Mouse (Mus musculus) hindbrain, embryonic 13.5 days (tissue): ENCODE data around the gene Cwc25. TPM values are rescaled to one million over a fixed set of nuclear protein-coding genes. Genes with fewer than 3 reads are reported as not detected.
"Not testable (repeated sequence)": the region's sequence is repeated elsewhere in the genome, so short reads cannot be mapped to it uniquely, and the experiment has no call there.

Experiments used
- ATAC-seq: fragments of 200-750 bp; cut with Nextera tagmentation; 2 replicates; pipeline ENCODE4 v1.8.0; 2017; ENCODE audit warnings: moderate TSS enrichment; ENCODE audit not compliant: low FRiP score
- H3K27ac ChIP-seq: fragments of 300-500 bp; sonication (generic); 2 replicates; pipeline ENCODE4 v1.5.1; 2015; ENCODE audit warnings: inconsistent platforms, mild to moderate bottlenecking, moderate library complexity
- H3K27me3 ChIP-seq: fragments of 300-500 bp; sonication (generic); 2 replicates; pipeline ENCODE4 v1.6.1; 2015; ENCODE audit warnings: mild to moderate bottlenecking, inconsistent platforms
- H3K36me3 ChIP-seq: fragments of 300-500 bp; sonication (generic); 2 replicates; pipeline ENCODE4 v1.6.1; 2015; ENCODE audit warnings: mild to moderate bottlenecking, inconsistent platforms
- H3K4me1 ChIP-seq: fragments of 300-500 bp; sonication (generic); replicated peaks from 2 replicates; pipeline ENCODE4 v1.6.1; 2015; ENCODE audit warnings: inconsistent platforms
- H3K4me2 ChIP-seq: fragments of 300-500 bp; sonication (generic); 2 replicates; pipeline ENCODE4 v1.6.1; 2015; ENCODE audit warnings: inconsistent platforms, mild to moderate bottlenecking, moderate library complexity
- H3K4me3 ChIP-seq: fragments of 300-500 bp; sonication (generic); 2 replicates; pipeline ENCODE4 v1.5.1; 2015; ENCODE audit warnings: mild to moderate bottlenecking, inconsistent platforms
- H3K9ac ChIP-seq: fragments of 300-500 bp; sonication (generic); 2 replicates; pipeline ENCODE4 v1.6.1; 2015; ENCODE audit warnings: mild to moderate bottlenecking, inconsistent platforms
- H3K9me3 ChIP-seq: fragments of 300-500 bp; sonication (generic); 2 replicates; pipeline ENCODE4 v1.6.1; 2016; ENCODE audit warnings: inconsistent platforms
- WGBS: fragments of 180-500 bp; shearing (Covaris S2); methylation state at CpG from one replicate; pipeline ENCODE4 v1.1.7; 2015; 5-methylcytosine and 5-hydroxymethylcytosine counted together
- polyA plus RNA-seq: library from polyadenylated mRNA; unstranded; fragments of >200 nt; fragmentation: Nextera tagmentation; extraction: Ambion mirVana; gene quantifications from 2 replicates; pipeline ENCODE4 v1.2.1, GENCODE M21; 2015

Cwc25 gene
- polyA plus RNA-seq, 1 experiment from 2014 or later, result 17.6 TPM

DNA sequence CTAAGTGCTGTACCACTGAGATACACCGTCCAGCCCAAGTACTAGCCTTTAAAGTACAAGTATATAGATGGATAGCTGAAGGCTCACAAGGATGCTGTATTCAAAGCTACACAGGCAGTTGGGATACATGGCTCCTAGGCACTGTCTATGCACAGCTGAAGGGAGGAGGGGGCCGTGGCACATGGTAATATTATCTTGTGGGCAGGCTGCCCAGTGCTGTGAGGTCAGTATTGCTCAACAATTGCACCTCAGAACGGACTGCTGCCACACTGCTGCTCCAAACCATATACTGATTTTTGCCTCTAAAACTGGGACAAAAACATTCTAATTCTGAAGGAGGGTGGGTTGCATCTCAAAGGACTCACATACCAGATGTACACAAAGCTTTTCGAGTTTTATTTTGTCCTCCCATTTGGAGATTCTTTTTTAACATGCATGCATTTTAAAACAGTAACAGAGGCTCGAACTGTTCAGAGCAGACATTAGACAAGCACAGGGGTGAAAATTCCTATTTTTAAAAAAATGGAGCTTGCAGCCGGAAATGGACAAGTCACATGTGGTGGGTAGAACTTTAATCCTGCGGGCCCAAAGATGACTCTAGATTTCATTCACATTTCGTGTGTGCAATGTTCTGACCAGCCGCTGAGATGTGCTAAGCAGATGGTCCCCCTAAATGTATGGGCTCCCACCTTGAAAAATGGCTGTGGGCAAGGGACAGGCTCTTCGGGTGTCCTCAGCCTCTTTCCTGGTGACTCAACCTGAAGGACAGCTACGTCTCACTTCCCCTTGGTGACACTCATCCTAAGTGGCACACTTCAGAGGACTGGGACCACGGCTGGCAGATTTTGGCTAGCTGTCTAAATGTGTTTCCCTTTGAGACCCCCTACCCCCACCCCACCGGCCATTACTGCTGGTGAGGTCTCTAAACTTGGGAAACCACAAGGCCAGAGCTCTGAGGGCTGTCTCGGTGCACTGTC lies 51.3 kb downstream of the Cwc25 start:
- Histone ChIP-seq H3K9me3 (no peaks in the 10 kb centered on the region), H3K27ac (no peak overlapping the region), H3K27me3 (no peaks in the 10 kb centered on the region), H3K36me3 (peaks cover 87% of the 10 kb centered on the region), H3K9ac (no peak overlapping the region), H3K4me2 (no peak overlapping the region), H3K4me1 (no peaks in the 10 kb centered on the region), H3K4me3 (no peak overlapping the region)
- ATAC-seq, result no peak
- WGBS, result 91% methylated on average over 14 of the region's 14 CpGs

GRCm38 (mm10) chr11:97714356-97714755 lies 52.0 kb downstream of the Cwc25 start:
- ATAC-seq, result no peak
- 92% methylated on average over 3 of the region's 3 CpGs for WGBS

DNA sequence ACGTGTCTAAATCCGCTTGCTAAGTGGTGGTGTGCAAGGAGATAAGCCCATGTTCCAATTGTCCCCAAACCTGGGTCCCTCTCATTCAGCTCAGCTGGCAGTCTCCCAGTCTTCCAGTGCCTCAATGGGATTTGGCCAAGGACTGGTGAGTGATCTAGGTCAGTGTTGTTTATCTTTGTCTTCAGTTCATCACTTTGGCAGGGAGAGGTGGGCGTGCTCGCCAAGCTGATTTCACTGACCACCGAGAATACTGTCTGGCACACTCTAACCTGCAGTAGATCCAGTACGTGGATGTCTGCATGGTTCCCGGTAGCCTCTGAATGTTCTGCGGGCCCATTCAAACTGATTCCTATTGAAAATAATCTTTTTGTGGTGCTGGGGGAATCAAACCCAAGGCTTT lies 52.5 kb downstream of the Cwc25 start:
- Histone ChIP-seq H3K4me3 (no peak overlapping the region), H3K9me3 (no peaks in the 10 kb centered on the region), H3K36me3 (peaks cover 81% of the 10 kb centered on the region), H3K27ac (0 out of 2 replicates have a peak overlapping the region, but pooled peaks have one; percentile 3), H3K9ac (no peak overlapping the region), H3K4me1 (no peaks in the 10 kb centered on the region), H3K4me2 (no peak overlapping the region), H3K27me3 (no peaks in the 10 kb centered on the region)
- ATAC-seq, result no peak
- WGBS, result 93% methylated on average over 8 of the region's 8 CpGs

More at GRCm38 (mm10) chr11:97714356-97714755, 52.0 kb downstream of the Cwc25 start:
- no peak overlapping the region for H3K27ac ChIP-seq
- H3K4me1 ChIP-seq, result no peaks in the 10 kb centered on the region
- no peak overlapping the region for H3K4me2 ChIP-seq
- H3K27me3 ChIP-seq, result no peaks in the 10 kb centered on the region
- H3K4me3 ChIP-seq, result no peak overlapping the region
- H3K36me3 ChIP-seq, result peaks cover 81% of the 10 kb centered on the region
- no peak overlapping the region for H3K9ac ChIP-seq
- H3K9me3 ChIP-seq, result no peaks in the 10 kb centered on the region

DNA sequence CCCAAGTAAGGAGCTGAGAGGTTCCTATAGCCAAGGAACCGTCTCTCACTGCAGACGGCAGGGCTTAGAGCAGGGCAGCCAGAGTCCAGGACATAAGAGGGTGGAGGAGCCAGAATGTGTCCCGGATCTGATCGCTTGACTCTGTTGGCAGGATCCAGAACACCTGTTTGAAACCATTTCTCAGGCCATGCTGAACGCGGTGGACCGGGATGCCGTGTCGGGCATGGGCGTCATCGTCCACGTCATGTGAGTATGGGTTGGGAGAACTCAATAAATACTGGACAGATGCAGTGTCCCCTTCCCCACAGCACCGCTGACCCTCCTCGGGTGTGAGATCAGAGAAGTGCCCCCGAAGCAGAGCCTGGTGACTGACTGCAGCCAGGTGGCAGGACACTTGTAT lies 54.1 kb downstream of the Cwc25 start:
- WGBS, result 93% methylated on average over 15 of the region's 15 CpGs
- H3K36me3 ChIP-seq, result peaks cover 81% of the 10 kb centered on the region
- H3K4me3 ChIP-seq, result no peak overlapping the region

GRCm38 (mm10) chr11:97711200-97711900 lies 55.0 kb downstream of the Cwc25 start:
- no peak overlapping the region for H3K9ac ChIP-seq
- no peaks in the 10 kb centered on the region for H3K4me1 ChIP-seq
- no peak overlapping the region for H3K27ac ChIP-seq
- H3K36me3 ChIP-seq, result peaks cover 82% of the 10 kb centered on the region
- ATAC-seq, result no peak
- WGBS, result 87% methylated on average over 13 of the region's 13 CpGs
- no peaks in the 10 kb centered on the region for H3K27me3 ChIP-seq
- no peak overlapping the region for H3K4me2 ChIP-seq
- H3K4me3 ChIP-seq, result no peak overlapping the region
- no peaks in the 10 kb centered on the region for H3K9me3 ChIP-seq

More for the DNA sequence above, 54.1 kb downstream of the Cwc25 start:
- Histone ChIP-seq H3K27ac (no peak overlapping the region), H3K9ac (no peak overlapping the region), H3K9me3 (no peaks in the 10 kb centered on the region), H3K4me2 (no peak overlapping the region), H3K27me3 (no peaks in the 10 kb centered on the region), H3K4me1 (no peaks in the 10 kb centered on the region)
- ATAC-seq, result no peak

GRCm38 (mm10) chr11:97710067-97710466 lies 56.3 kb downstream of the Cwc25 start:
- not testable (repeated sequence) for H3K9me3 ChIP-seq, H3K27ac ChIP-seq, H3K4me1 ChIP-seq, H3K4me2 ChIP-seq, ATAC-seq, H3K4me3 ChIP-seq, H3K9ac ChIP-seq, H3K27me3 ChIP-seq
- peaks cover 81% of the 10 kb centered on the region for H3K36me3 ChIP-seq
- 68% methylated on average over 2 of the region's 2 CpGs for WGBS

DNA sequence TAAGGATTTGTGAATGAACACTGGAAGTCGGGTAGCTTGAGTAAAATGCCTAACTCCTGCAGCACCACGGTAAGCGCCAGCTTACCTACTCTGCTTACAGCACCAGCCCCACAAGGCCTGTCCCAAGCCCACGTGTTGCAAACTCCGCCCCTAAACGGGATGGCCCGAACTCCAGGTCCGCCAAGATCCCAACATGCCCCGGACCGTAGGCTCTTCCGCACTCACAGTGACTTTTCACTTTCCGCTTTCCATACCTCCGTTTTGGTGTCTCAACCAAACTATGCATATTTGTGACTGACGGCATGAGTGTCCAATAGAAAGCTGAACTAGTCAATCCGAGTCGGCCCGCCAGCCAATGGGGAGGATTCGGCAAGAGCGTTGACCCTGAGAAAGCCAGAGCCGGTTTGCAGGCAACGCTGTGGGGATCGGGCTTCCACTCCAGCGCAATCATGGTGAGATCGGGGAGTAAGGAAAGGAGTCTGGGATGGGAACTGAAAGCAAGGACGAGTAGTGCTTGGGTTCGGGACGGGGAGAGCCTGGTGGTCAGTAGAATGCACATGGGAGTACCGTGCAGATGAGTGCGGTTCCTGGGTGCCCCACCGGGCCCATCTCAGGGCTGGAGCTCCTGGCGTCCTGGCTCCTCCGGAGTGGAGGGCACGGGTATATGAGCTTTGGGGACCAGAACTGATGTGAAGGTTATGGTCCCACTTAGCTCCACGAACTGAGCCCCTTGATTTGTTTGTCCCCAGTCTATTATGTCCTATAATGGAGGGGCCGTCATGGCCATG lies 63.1 kb downstream of the Cwc25 start, which contains the start of gene Psmb3:
Gene Psmb3 (plus strand): TSS at position 361 of the 788 bp plus-strand sequence.
- H3K9me3 ChIP-seq, result no peaks in the 10 kb centered on the region
- no peaks in the 10 kb centered on the region for H3K27me3 ChIP-seq
- under 1% methylated on average over 35 of the region's 35 CpGs for WGBS
- peaks cover 29% of the 10 kb centered on the region for H3K36me3 ChIP-seq
- ATAC-seq, result peak; percentile 92
- peak within 1 kb of the TSS; percentile 72 for H3K4me3 ChIP-seq
- H3K9ac ChIP-seq, result peak within 1 kb of the TSS; percentile 87
- H3K4me2 ChIP-seq, result peak within 1 kb of the TSS; percentile 89
- peak within 1 kb of the TSS; percentile 90 for H3K27ac ChIP-seq
- H3K4me1 ChIP-seq, result peaks cover 34% of the 10 kb centered on the region

DNA sequence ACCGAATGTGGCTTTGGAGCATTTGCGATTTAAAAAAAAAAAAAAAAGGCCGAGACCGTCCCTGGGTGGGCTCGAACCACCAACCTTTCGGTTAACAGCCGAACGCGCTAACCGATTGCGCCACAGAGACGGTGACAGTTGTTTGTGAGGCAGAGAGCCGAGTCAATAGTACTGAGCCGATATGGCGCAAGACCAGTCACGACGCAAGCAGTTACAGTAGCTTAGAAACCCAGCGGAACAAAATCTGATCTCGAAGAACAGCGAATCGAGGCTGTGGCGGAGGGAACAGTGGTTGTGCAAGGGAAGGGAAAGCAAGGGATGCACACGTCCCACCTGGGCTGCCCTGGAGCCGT lies 64.0 kb downstream of the Cwc25 start:
- no peaks in the 10 kb centered on the region for H3K9me3 ChIP-seq
- peak overlapping the region; percentile 90 for H3K27ac ChIP-seq
- H3K9ac ChIP-seq, result peak overlapping the region; percentile 79
- peaks cover 21% of the 10 kb centered on the region for H3K36me3 ChIP-seq
- no peaks in the 10 kb centered on the region for H3K27me3 ChIP-seq
- H3K4me1 ChIP-seq, result peaks cover 42% of the 10 kb centered on the region
- WGBS, result under 1% methylated on average over 24 of the region's 24 CpGs
- H3K4me2 ChIP-seq, result peak overlapping the region; percentile 89
- peak overlapping the region; percentile 72 for H3K4me3 ChIP-seq
- no peak; the same call in 1 of the 2 replicates for ATAC-seq

- 55% methylated on average over 15 of the region's 15 CpGs for WGBS
- no peaks in the 10 kb centered on the region for H3K27me3 ChIP-seq
- ATAC-seq, result no peak
- peaks cover 47% of the 10 kb centered on the region for H3K4me1 ChIP-seq
- H3K9me3 ChIP-seq, result no peaks in the 10 kb centered on the region
- H3K4me3 ChIP-seq, result peak overlapping the region; percentile 93
- peak overlapping the region; percentile 89 for H3K4me2 ChIP-seq
- peak overlapping the region; percentile 79; the same call in 1 of the 2 replicates for H3K9ac ChIP-seq
- H3K36me3 ChIP-seq, result peaks cover 15% of the 10 kb centered on the region
- H3K27ac ChIP-seq, result peak overlapping the region; percentile 99
Measured at GRCm38 (mm10) chr11:97701581-97702392, 64.6 kb downstream of the Cwc25 start.

DNA sequence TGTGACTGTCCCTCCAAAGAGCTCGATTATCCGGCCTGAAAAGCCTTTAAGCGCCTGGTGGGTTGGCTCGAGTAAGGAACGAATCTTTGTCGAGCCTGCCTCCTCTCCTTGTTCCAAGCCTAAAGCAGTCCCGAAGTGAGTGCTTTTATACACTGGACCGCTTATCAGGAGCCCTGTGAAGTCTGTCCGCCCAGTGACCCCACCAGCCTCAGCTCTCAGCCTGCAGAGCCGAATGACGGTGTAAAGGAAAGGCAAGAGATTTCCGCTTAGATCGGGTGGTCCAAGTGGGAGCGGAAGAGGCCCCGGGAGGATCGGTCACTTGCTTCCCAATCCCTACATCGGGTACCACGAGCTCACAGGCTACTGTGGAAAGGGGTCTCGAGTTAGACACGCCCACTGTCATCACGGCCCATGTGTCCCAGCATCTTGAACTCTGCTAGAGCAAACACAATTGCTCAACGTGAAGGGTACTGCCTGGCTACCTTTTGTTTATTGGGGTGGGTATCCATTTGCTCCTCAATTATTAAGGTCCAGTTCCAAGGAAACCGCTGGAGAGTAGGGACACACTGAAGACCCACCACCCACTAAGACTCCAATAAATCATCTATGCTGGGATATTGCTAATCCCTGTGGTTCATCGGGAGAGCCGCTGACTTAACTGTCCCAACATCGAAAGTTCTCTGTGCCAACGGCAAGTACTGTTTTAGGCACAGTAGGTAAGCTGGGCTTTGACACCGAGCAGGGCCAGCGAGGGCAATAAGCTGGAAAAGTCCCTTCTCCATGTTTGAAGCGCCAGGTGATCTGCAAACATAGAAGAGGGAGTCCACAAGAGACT lies 65.4 kb downstream of the Cwc25 start:
- peaks cover 7% of the 10 kb centered on the region for H3K36me3 ChIP-seq
- peak overlapping the region; percentile 93 for H3K4me3 ChIP-seq
- 18% methylated on average over 30 of the region's 30 CpGs for WGBS
- peak overlapping the region; percentile 89 for H3K4me2 ChIP-seq
- H3K9ac ChIP-seq, result peak overlapping the region; percentile 97
- H3K27me3 ChIP-seq, result no peaks in the 10 kb centered on the region
- H3K4me1 ChIP-seq, result peaks cover 56% of the 10 kb centered on the region
- no peak for ATAC-seq
- peak overlapping the region; percentile 99 for H3K27ac ChIP-seq
- H3K9me3 ChIP-seq, result no peaks in the 10 kb centered on the region
